Mouse (Mus musculus) B cell, adult 2 months (primary cell): ENCODE results near the gene 3110082J24Rik.

Source experiments
- DNase-seq, 2 experiments: peaks; one replicate each; pipeline ENCODE4 v3.0.0; 2022

3110082J24Rik gene

DNA sequence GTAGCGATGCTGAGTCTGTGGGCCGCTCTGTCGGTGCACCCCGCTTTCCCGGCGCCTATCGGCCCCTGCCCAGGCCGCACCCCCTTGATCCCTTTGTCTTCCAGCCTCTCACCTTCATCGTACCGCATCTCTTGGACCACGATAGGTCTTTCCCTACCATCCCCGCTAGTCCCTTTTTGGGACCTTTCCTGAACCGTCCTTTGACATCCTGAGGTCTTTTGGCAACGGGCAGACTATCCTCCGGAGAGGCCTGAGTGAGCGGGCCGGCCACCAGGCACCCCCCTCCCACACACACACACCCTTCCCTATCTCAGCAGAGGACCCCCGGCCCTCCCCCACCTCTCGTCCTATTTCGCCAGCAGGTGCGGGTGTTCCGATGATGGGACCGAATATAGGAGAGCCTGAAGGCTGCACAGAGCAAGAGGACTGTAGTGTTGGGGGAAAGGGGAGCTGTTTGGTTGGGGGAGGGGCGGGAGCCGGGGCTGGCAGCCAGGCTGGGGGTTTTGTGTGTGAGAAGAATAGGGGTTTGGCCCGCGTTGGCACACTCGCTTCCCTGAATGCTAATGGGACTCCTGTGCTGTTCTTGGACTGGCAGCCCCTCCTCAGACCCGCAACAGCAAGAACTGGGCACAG, at the start of gene 3110082J24Rik:
3110082J24Rik (minus strand) TSS at position 419 of the 633 bp plus-strand sequence.
- no peak for DNase-seq

DNA sequence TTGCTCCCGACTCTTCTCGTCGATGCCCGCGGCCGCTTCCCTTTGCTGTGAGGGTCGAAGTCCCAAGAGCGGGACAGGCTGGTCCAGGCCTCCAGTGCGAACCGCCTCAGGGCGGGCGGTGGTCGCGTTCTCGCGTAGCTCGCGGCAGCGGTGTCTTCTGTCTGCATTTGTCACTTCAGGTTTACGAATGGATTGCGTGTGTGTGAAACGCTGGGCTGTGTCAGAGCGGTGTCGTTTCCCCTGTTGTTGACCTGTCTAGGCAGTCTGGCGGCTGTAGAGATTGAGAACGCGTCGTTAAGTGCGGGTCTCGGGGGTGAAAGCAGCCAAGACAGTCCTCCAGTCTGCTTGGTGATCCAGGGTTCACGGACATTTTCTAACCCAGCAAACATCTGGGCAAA, 49.5 kb upstream of the 3110082J24Rik start:
- DNase-seq: no peak

DNA sequence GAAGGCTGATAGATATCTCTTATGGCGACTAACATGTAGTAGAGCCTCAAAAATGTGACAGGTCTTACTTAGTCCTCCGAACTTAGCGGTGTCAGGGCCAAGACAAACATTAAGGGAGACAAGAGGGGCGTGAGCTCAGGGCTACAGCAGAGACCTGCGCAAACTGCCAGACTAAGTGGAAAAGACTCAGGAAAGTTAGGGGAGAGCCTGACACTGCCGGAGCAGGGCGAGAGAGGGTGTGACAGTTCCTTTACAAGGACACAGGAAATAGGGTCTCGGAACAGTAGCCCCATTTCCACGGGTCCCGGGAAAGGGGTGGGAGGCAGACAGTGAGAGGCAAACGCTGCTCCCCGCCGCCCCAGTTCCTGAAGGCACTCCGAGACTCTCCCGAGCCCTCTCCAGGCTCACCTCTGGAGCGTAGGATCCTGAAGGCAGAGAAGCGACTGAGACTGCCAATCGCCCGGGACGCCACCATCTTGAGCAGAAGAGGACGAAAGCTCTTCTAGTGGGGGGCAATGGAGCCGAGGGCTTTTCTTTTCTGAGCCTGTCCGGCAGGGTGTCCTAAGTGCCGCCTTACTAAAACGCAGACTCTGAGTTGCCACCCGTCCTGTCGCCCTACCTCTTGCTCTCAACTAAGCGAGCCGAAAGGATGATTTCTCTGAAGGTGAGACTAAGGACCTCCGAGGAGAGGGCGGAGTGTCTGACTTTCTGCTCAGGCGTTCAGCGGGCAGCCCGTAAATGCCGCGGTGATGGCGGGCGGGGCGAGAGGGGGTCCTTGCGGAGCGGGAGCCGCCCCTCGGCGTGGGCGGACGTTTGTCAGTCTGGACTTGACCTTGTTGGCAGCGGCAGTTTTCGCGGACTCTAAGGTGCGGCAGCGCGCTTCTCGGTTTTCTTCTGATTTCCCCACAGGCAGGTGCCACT, 48.8 kb upstream of the 3110082J24Rik start, which contains the start of the genes Hadha and Hadhb:
Hadha (minus strand) TSS at position 689 of the 921 bp plus-strand sequence.
Hadhb (plus strand) TSS at position 775 of the 921 bp plus-strand sequence.
- DNase-seq: peak; percentile 98

DNA sequence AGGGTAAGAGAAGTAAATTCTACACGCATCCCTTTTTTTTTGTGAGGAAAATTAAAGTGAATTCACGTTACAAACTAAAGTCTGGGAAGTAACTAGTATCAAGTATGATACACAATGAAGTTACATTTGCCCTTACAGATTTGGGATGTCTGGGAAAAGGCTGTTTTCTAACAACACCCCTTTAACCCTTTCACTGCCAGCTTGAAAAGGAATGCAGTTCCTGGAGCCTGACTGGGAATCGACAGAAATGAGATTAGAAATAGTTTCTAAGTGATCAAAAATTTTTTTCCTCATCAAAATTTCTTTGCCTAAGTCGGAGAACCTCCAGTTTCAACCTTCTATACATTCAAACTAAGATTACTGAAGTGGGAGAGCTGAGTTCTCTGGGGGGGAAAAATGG, 48.1 kb upstream of the 3110082J24Rik start:
- DNase-seq: no peak

DNA sequence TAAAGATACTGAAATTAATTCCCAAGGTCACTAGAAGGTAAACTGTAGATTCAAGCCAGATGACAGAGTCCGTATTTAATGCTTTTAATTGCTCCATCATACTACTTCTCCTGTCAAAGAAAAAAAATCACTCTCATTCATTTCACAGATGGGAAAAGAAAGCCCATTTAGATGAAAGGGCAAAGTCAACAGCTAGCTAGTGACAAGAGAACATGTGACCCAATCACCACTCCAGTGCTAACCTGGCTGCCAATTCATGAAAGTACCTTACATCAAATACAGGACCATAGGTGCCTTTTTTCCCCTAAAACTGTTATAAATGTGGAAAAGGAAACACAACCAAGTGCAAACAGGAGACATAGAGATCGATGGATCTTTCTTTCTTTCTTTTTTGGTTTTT, 47.3 kb upstream of the 3110082J24Rik start:
- DNase-seq: no peak

DNA sequence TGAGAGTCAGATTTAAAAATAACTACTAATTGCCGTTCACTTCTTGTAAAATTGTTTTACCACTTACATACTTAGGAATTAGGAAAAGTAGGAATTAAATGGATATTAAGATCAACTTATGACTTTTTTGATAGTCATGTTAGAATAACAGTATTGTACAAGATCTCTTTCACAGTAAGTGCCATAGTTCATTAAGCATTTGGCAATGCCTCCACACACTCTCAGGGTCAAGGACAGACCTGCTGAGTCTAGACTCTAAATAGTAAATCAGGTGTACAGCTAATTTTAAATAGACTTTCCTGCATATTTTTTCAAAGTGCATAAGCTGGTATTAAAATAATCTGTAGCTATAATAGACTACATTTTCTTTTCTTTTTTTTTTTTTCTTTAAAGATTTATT, 46.5 kb upstream of the 3110082J24Rik start:
- no peak for DNase-seq

DNA sequence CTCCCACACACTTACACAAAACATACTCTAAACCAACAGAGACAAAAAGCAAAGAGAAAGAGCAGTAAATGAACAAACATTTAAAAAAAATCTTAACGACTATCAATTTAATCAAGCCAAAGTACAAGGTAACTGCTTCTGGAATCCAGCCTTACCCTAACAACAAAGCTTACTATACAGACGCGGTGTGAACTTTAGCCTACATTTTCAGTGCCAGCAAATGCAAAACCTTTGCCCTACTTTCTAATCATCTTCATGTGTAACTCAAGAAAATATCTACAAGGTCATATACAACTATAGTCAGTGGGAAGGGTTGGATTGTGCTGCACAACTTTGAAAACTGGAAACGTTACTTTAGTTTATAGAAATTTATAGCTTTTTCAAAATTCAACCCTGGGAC, 46.1 kb upstream of the 3110082J24Rik start:
- no peak for DNase-seq

DNA sequence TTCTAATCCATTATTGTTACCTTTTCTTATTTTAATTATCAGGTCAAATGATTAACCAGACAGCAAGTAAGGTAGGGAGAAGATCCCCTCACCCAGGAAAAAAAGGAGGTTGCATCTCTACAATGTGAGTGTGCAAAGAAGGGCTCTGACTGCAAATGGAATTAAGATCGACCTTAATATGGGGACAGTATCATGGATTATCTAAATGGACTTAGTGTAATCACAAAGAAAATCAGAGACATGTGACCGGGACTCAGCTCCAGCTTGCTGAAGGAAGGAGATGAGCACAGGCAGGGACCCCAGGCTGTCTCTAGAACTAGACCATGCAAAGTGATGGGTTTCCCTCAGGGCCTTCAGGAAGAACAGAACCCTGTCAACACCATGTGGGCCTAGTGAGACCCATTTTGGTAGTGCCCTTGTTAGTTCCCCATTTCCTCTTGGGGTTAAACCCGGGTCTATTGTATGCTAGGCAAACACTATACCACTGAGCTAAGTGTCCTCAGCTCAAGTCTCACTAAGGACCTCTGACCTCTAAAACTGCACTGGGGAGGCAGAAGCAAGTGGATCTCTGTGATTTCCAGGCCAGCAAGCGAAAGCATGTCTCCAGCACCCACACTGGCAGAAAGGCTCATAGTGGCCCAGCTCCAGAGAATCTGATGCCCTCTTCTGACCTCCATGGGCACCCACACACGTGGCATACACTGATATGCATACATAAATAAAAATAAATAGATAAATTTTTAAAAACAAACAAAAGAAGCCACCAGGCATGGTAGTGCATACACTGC, 42.4 kb upstream of the 3110082J24Rik start:
- no peak for DNase-seq

DNA sequence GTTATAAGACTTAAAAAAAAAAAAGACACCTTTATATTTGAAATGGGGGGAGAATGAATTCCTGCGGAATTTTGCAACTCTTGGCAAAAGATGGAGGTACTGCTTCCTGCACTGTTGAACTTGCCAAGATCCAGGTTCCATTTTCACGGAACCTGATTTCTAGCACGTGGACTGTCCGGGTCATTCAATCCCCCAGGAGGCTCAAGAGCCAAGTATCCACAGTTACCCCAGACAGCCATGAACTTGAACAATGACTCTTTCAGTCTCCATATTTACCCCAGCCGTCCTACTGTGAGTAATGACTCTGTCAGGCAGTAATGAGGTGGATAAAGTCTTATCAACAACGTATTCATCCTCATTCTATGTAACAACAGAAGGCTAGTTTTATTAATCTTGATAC, 40.6 kb upstream of the 3110082J24Rik start:
- DNase-seq: no peak

DNA sequence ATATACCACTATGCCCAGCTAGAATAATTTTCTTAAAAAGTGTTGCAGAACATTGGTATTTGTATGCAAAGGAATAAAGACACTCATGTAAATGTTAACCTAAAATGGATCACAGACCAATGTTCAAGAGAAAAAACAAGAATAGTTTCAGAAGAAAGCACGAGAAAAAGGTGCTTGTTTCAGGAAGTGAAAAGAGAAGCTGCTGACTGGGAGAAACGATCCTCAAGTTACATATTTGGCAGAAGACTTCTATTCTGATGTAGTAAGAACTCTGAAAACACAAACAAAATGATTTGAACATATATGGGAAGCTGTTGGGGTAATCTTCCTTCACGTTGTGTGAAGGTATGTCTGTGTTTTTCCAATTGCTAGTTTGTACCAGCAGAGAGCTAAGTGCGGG, 32.3 kb upstream of the 3110082J24Rik start:
- DNase-seq: no peak

DNA sequence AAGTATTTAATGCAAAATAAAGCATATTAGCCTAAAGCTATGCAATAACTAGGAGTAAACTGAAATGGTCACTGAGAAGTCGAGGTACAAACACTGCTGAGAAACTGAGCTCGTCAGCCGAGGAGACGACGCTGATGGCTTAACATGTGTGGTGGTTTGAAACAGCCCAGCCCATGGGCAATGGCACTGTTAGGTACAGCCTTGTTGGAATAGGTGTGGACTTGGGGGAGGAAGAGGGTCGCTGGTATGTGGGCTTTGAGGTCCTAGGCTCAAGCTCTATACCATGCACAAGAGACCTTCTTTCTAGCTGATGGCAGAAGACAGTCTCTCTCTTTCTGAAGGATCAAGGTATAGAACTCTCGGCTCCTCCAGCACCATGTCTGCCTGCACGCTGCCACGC, 31.4 kb upstream of the 3110082J24Rik start:
- DNase-seq: no peak

DNA sequence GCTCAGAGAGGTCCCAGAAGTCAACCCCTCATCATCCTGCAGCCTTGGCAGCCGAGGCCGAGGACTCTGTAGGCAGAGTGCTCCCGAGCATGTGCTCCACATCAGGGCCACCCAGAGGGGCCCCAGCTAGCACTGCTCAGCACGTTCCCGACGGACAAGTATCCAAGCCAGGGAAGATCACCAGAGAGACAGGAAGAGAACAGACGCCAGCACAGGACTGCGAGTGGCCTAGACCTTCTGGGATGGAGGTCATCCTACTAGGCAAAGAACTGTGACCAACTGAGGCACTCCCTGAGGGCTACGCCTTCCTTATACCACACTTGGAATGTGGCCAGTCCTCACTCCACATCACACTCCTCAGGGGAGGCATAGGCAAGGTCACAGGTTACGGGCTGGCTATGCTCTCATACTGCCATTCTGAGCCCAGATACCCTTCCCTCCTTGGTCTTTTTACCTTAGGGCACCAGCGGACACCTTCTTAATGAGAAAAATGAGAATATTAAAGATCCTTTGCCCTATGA, 29.9 kb upstream of the 3110082J24Rik start:
- no peak for DNase-seq

DNA sequence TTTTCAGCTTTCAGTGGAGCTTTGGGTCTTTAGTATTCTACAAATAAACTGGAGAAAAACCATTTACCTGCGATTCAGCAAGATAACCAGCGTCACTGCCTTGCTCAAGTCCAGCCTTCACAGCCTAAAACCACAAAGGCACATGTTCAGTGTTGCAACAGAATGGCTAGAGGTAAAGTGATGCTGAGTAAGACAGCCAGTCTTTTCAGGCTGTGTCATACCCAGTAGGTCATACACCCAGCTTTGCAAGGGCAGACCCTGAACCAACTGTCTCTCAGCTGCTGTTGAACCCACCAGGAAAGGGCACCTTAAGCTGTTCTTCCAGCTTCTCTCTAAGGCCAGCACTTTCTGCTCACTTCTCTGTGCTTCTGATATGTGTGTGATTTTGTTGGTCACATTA, 26.3 kb upstream of the 3110082J24Rik start:
- no peak for DNase-seq

DNA sequence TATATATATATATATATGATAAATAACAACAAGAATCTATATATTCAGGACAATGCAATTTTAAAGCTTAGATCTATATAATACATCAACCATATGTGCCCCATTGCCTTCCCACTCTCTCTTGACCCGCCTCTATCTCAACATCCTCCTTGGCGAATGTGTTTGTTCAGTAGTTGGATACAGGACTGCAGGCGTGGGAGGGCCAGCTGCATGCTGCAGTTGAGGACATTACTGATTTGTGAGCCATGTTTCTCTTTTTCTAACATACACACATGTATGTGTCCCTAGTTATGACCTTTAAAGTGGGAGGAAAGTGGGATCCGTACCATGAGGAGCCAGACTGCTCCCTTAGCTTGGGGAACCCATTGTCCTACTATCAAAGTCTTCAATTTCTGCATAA, 25.4 kb upstream of the 3110082J24Rik start:
- no peak for DNase-seq

DNA sequence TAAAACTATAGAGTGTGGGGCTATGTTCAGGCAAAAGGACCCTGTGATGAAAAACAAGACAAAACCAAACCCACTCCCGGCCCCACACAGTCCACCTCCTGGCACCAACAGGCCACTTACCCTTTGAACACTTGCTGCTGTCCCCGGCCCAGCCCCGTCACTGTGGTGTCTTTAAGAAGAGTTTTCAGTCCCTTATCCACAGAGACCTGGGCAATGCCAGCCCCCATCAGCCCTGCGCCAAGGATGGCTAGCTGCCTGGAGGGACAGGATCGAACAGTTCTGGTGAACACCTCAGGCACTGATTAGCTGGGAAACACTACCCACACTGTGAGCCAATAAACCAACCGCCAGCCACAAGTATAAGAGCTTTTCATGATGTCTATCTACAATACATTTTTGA, 22.8 kb upstream of the 3110082J24Rik start:
- no peak for DNase-seq

DNA sequence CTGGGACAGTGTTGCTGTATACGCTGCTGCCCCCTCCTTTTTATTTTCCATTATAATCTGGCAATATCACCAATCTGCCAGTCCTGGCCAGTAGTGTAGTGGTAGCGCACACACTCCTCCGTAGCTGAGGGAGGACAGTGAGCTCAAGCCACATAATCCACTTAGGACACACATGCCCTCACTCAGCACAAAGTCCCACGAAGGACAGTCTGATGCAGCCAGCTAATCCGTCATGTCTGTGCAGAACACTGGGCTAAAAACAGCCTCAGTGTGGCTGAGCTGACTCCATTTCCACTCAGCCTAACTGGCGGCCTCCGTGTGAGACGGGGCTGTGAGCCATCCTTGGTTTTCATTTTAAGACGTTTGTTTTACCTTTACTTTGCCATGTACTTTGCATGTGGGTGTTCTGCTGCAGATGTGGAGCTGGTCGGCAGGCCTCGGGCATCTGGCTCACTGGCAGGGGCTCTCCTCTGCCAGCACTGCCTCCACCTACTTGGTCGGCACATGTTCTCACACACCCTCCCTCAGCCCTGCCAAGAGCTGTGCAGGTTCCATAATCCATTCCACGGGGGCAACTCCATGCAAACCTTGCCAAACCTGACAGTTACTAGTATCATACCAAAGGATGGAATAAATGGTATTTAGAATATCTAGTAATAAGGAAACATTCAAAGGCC, 22.2 kb upstream of the 3110082J24Rik start:
- no peak for DNase-seq

DNA sequence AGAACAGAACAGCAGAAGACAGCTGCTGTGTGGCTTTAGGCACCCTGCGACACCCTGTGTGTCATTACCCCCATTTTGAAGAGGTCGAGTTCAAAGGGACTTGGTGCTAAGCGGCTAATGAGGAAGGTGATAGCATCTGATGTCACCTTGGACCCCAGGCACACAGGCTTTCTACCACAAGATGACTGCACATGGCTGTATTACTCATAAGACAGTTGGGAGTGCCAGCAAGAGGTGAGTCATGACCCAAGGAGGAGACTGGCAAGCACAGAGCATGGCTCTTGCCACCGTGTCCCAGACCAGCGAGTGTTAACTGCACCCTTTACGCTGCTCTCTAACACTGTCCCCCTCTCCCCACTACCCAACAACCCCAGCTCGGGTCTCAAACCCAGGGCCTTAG, 20.9 kb upstream of the 3110082J24Rik start:
- DNase-seq: no peak

DNA sequence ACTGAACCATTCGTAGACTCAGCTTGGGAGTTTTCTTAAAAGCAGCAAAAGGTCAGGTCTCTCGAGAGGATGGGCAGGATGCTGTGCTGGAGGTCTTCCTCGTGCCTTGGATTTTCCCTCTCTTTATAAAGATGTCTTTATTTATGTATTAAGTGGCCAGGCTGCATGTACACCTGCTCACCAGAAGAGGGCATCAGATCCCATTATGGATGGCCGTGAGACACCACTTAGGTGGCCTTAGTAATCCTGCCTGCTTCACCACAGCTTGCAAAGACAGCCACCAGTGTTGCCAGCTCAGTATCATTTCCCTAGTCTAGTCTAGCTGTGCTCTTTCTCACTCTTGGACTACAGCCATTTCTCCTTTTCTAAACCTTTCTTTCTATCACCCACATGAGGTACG, 19.7 kb upstream of the 3110082J24Rik start:
- DNase-seq: peak; percentile 35 to 42

DNA sequence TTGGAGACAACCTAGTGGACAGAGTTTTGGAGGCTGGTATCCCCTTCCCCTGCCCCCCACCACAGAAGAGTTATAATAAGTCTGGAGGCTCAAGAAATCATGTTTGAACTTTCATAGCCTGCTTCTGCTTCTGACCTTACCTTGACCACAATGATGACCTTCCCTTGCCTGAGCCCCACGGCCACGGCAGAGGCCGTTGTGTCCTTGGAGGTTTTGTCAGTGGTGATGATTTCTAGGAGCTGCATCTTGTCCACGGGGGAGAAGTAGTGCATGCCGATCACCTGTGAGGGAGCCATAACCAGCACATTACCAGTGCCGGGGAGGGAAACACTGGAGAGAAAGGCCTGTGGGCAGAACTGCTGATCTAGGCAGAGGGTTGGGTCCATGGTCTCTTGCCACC, 16.6 kb upstream of the 3110082J24Rik start:
- DNase-seq: no peak

DNA sequence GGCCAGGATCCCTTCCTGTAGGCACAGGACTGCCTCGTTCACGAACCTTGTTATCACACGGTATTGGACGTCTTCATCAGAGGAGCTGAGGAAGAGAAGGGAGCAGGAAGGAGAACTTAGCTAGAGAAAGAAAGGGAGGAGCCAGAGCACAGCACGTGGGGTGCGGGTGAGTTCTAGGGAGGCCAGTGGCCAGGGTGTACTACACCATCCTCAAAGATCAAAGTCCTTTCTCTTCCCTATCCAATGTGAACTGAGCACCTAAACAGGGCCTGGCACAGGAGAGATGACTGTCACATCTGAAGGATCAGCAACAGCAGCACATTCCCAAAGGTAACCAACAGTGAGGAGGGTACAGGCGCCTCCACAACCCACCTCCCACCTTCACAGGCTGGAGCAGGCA, 14.2 kb upstream of the 3110082J24Rik start:
- DNase-seq: no peak

DNA sequence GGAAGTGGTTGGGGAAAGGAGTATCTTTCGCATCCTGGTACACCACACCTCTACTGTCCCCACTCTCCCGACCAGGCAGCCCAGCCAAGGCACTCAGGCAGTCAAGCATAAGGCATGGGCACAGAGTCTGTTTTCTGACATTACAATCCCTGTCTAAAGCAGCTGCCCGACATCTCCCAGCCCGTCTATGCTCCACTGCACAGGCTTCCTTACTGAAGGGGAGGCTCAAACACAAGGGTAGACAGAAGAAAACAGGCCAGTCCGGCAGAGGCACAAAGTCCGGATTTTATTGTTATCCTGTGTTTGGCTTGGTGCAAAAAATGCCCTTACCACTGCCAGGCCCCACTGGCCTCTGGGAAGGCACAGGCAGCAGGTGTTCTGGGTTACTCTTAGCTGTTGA, 13.3 kb upstream of the 3110082J24Rik start:
- no peak for DNase-seq

DNA sequence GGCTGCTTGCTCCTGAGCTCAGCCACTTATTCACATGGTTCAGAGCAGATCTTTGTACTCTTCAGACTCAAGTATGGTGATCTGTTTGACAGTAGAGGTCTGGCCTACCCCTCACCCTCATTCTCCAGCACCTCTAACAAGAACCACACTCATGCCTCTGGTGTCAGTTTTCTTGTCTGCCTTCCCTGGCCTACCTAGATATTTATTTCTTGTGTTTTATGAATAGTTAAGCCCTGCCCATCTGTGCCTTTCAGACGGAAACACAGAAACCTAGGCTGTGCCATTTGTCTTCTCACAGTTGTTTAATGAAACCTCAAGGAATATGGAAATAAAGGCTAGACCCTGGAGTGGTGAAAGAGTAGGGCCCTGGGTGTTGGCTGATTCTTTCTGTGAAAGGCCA, 12.1 kb upstream of the 3110082J24Rik start:
- no peak for DNase-seq

DNA sequence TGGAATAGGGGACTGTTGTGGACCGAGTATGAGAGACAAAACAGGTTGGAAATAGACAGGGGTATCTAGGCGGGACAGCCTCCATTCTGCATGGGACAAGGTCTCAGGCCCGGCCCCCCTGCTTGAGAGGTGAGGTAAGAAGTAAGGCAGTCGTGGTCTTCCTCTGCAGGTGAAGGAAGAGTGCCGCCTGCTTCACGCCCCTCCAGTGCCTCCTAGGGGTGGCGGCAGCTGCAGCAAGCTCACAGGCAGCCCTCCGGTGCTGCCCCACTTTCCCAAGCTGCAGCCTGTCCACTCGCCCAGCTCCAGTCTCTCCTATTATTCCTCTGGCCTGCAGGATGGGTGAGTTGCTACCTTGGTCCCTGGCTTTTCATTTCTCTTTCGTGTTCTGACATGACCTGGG, 9.8 kb upstream of the 3110082J24Rik start:
- no peak for DNase-seq
